19 mouse cellular contexts compared by ENCODE assay signal in genomic region chr8:127320930-127321329, GRCm38 (mm10).
DNase-seq lines count a peak whose midpoint lies in the region; ATAC-seq and TF ChIP-seq lines count a peak whose summit lies in the region.
"Had no signal": no experiment of that assay in that cellular context is flagged by ENCODE, and none has a peak within 500 bp of the region (broad histone marks: within the 10 kb centered on the region; RNA-seq: fewer than 3 reads in every experiment).

No protein-coding gene starts in this region.

- TF ChIP-seq POLR2A in heart, adult 2 months (IDR thresholded peaks at IDR 0.05; ENCODE audit: insufficient read depth, low read depth, low read length): no peak

- H3K4me3 ChIP-seq in heart, adult 2 months: no peak overlapping the region
- H3K4me3 ChIP-seq in intestine, embryonic 16.5 days (ENCODE audit: low read length): no peak overlapping the region
- H3K4me3 ChIP-seq in intestine, embryonic 15.5 days (replicated peaks): no peak overlapping the region

- no peaks in the 10 kb centered on the region for H3K9me3 ChIP-seq in intestine, embryonic 16.5 days (ENCODE audit: control insufficient read depth, low read length)
- H3K9me3 ChIP-seq in intestine, embryonic 15.5 days: no peaks in the 10 kb centered on the region

- 0 out of 2 replicates have a peak, but pooled peaks cover 1% of the 10 kb centered on the region for H3K79me2 ChIP-seq in heart, adult 2 months (replicated peaks; ENCODE audit: control insufficient read depth, insufficient read depth, low read length)

- H3K27me3 ChIP-seq in heart, adult 2 months (ENCODE audit: control insufficient read depth, insufficient read depth, low read length): no peaks in the 10 kb centered on the region
- no peaks in the 10 kb centered on the region for H3K27me3 ChIP-seq in intestine, embryonic 16.5 days (replicated peaks; ENCODE audit: control insufficient read depth, insufficient read depth, low read length)
- no peaks in the 10 kb centered on the region for H3K27me3 ChIP-seq in intestine, embryonic 15.5 days (replicated peaks)
- H3K27me3 ChIP-seq: CH12.LX, Patski had no signal

- WGBS in heart, adult 2 months: 86% methylated on average over 5 of the region's 5 CpGs
- 85% methylated on average over 5 of the region's 5 CpGs for WGBS in intestine, embryonic 16.5 days
- 89% methylated on average over 5 of the region's 5 CpGs for WGBS in intestine, embryonic 15.5 days

- H3K36me3 ChIP-seq in heart, adult 2 months (ENCODE audit: control insufficient read depth, insufficient read depth, low read length): peaks cover 2% of the 10 kb centered on the region; the same call in 1 of the 2 replicates
- no peaks in the 10 kb centered on the region for H3K36me3 ChIP-seq in intestine, embryonic 16.5 days (ENCODE audit: control insufficient read depth, insufficient read depth, low read length)
- no peaks in the 10 kb centered on the region for H3K36me3 ChIP-seq in intestine, embryonic 15.5 days
- H3K36me3 ChIP-seq: G1E had no signal

- no peak overlapping the region for H3K27ac ChIP-seq in heart, adult 2 months
- H3K27ac ChIP-seq in intestine, embryonic 16.5 days (ENCODE audit: low read length): no peak overlapping the region
- H3K27ac ChIP-seq in intestine, embryonic 15.5 days: no peak overlapping the region

- peaks cover 5% of the 10 kb centered on the region for H3K4me1 ChIP-seq in heart, adult 2 months (ENCODE audit: control insufficient read depth, insufficient read depth, low read length)
- H3K4me1 ChIP-seq in intestine, embryonic 16.5 days (ENCODE audit: control insufficient read depth, insufficient read depth, low read length): peaks cover 8% of the 10 kb centered on the region
- 0 out of 2 replicates have a peak, but pooled peaks cover 3% of the 10 kb centered on the region for H3K4me1 ChIP-seq in intestine, embryonic 15.5 days (replicated peaks)

- intact Hi-C loops in heart, adult 2 months (cut with DNase I): no loop called here

- H3K9ac ChIP-seq in heart, adult 2 months (ENCODE audit: low read depth, low read length): no peak overlapping the region
- no peak overlapping the region for H3K9ac ChIP-seq in intestine, embryonic 16.5 days (ENCODE audit: low read depth, low read length)
- no peak overlapping the region for H3K9ac ChIP-seq in intestine, embryonic 15.5 days

- no peak for TF ChIP-seq EP300 in heart, adult 2 months (IDR thresholded peaks at IDR 0.05; ENCODE audit: insufficient read depth, low read depth, low read length)

- TF ChIP-seq CTCF in heart, adult 2 months (IDR thresholded peaks at IDR 0.05): no peak

- DNase-seq in heart, adult 11 months: peak; percentile 71
- DNase-seq in heart, adult 2 months: no peak
- DNase-seq: adrenal gland, adult 2 months; adrenal gland, adult 8-10 months; adrenal gland, postnatal 10 days; adrenal gland, postnatal 14 days; adrenal gland, postnatal 25 days; adrenal gland, postnatal 36 days; B cell, adult 2 months; cerebellum, adult 11 months; cerebellum, adult 11-12 months; cerebellum, adult 18-20 months had no signal

- 0 out of 2 replicates have a peak, but pooled peaks have one; percentile 52 for ATAC-seq in intestine, embryonic 16.5 days
- ATAC-seq in intestine, embryonic 15.5 days: no peak
- ATAC-seq: activated CD4-positive, CD25-positive, alpha-beta regulatory T cell, adult 4 months; CD4-positive, CD25-positive, alpha-beta regulatory T cell, adult 4 months; Patski had no signal

- no peak overlapping the region for H3K4me2 ChIP-seq in intestine, embryonic 16.5 days (ENCODE audit: low read depth, low read length)
- no peak overlapping the region for H3K4me2 ChIP-seq in intestine, embryonic 15.5 days (replicated peaks)
